Mouse (Mus musculus): ENCODE results near the gene Lats2.

DNA sequence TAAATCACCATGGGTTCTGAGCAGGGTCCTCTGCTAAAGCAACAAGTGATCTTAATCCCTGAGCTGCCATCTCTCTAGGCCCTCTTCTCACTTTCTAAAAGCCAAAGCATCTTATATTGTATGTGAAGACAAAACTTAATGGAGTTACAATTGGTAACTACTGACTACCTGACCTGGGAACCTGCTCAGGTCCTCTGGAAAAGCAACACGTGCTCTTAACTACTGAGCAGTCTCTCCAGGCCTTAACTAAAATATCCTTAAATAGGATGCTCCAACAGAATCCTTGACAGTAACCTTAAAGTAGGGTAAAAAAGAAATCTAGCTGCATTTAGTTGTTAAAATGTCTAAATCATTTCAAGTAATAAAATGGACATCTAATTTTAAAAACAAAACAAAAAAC is 94.6 kb downstream of the Lats2 start:
- TF ChIP-seq POLR2A (IDR thresholded peaks at IDR 0.05; ENCODE audit: borderline replicate concordance, extremely low read depth, insufficient read depth, insufficient read length, poor library complexity, severe bottlenecking) (no peak), CTCF (IDR thresholded peaks at IDR 0.05; ENCODE audit: borderline replicate concordance, extremely low read depth, insufficient read depth, insufficient read length) (no peak)

All from brain, embryonic 14.5 days (tissue).